Mouse (Mus musculus) neural tube, embryonic 14.5 days (tissue): ENCODE results near the gene Iqcn. TPM values are rescaled to one million over a fixed set of nuclear protein-coding genes. Genes with fewer than 3 reads are reported as not detected.

ENCODE experiments used
- ATAC-seq: fragments of 200-750 bp; cut with Nextera tagmentation; 2 replicates; pipeline ENCODE4 v1.8.0; 2017; ENCODE audit warnings: low read depth, mild to moderate bottlenecking, moderate TSS enrichment, moderate library complexity
- H3K27ac ChIP-seq: fragments of 300-500 bp; sonication (generic); 2 replicates; pipeline ENCODE4 v1.5.1; 2014; ENCODE audit warnings: low read depth, mild to moderate bottlenecking, control low read depth, low read length, moderate library complexity, mixed read lengths
- H3K27me3 ChIP-seq: fragments of 300-500 bp; sonication (generic); 2 replicates; pipeline ENCODE4 v1.6.1; 2014; ENCODE audit warnings: low read length; ENCODE audit not compliant: control insufficient read depth, insufficient read depth
- H3K36me3 ChIP-seq: fragments of 300-500 bp; sonication (generic); 2 replicates; pipeline ENCODE4 v1.6.1; 2014; ENCODE audit warnings: low read length, mixed read lengths; ENCODE audit not compliant: control insufficient read depth, insufficient read depth
- H3K4me1 ChIP-seq: fragments of 300-500 bp; sonication (generic); 2 replicates; pipeline ENCODE4 v1.6.1; 2014; ENCODE audit warnings: low read length; ENCODE audit not compliant: control insufficient read depth, insufficient read depth
- H3K4me2 ChIP-seq: fragments of 300-500 bp; sonication (generic); 2 replicates; pipeline ENCODE4 v1.6.1; 2014; ENCODE audit warnings: mild to moderate bottlenecking, low read depth, low read length, control low read depth
- H3K4me3 ChIP-seq: fragments of 300-500 bp; sonication (generic); 2 replicates; pipeline ENCODE4 v1.5.1; 2014; ENCODE audit warnings: low read depth, low read length, control low read depth, mixed read lengths
- H3K9ac ChIP-seq: fragments of 300-500 bp; sonication (generic); replicated peaks from 2 replicates; pipeline ENCODE4 v1.6.1; 2014; ENCODE audit warnings: low read depth, mild to moderate bottlenecking, control low read depth, low read length, mixed read lengths
- H3K9me3 ChIP-seq: fragments of 300-500 bp; sonication (generic); 2 replicates; pipeline ENCODE4 v1.6.1; 2016; ENCODE audit warnings: low read length; ENCODE audit not compliant: control insufficient read depth
- WGBS: fragments of 180-500 bp; shearing (Covaris S2); extraction: QIAGEN DNeasy Blood & Tissue Kit; methylation state at CpG from one replicate; pipeline ENCODE4 v1.1.7; 2014; 5-methylcytosine and 5-hydroxymethylcytosine counted together
- polyA plus RNA-seq: library from polyadenylated mRNA; unstranded; fragments of >200 nt; fragmentation: Nextera tagmentation; extraction: Ambion mirVana; gene quantifications from 2 replicates; pipeline ENCODE4 v1.2.1, GENCODE M21; 2014

Iqcn gene
- polyA plus RNA-seq, 1 experiment from 2014 or later, result not detected

- Histone ChIP-seq H3K27me3 (no peaks in the 10 kb centered on the region), H3K4me3 (peak within 1 kb of the TSS; percentile 73), H3K36me3 (no peaks in the 10 kb centered on the region), H3K9ac (peak within 1 kb of the TSS; percentile 80), H3K4me1 (peaks cover 17% of the 10 kb centered on the region; the same call in 1 of the 2 replicates), H3K9me3 (no peaks in the 10 kb centered on the region), H3K27ac (peak within 1 kb of the TSS; percentile 62), H3K4me2 (peak within 1 kb of the TSS; percentile 91)
- WGBS, result 3% methylated on average over 14 of the region's 14 CpGs
- ATAC-seq, result peak; percentile 49
Observed at GRCm38 (mm10) chr8:70660273-70660725, 43.0 kb upstream of the Iqcn start, which contains the start of gene Pgpep1. TSS of gene Pgpep1 (minus strand) at chr8:70660388.

GRCm38 (mm10) chr8:70663691-70664090 is 39.6 kb upstream of the Iqcn start:
- Histone ChIP-seq H3K27ac (peak overlapping the region; percentile 56; the same call in 1 of the 2 replicates), H3K9ac (no peak overlapping the region), H3K4me2 (no peak overlapping the region), H3K9me3 (no peaks in the 10 kb centered on the region), H3K4me1 (peaks cover 9% of the 10 kb centered on the region; the same call in 1 of the 2 replicates), H3K36me3 (no peaks in the 10 kb centered on the region), H3K27me3 (no peaks in the 10 kb centered on the region), H3K4me3 (no peak overlapping the region)
- 33% methylated on average over 4 of the region's 4 CpGs for WGBS
- ATAC-seq, result no peak

GRCm38 (mm10) chr8:70664631-70665030 is 38.6 kb upstream of the Iqcn start:
- Histone ChIP-seq H3K27me3 (no peaks in the 10 kb centered on the region), H3K4me3 (no peak overlapping the region), H3K4me1 (peaks cover 3% of the 10 kb centered on the region; the same call in 1 of the 2 replicates), H3K9ac (no peak overlapping the region), H3K9me3 (no peaks in the 10 kb centered on the region), H3K27ac (no peak overlapping the region), H3K4me2 (no peak overlapping the region), H3K36me3 (no peaks in the 10 kb centered on the region)
- ATAC-seq, result no peak
- WGBS, result 75% methylated on average over 3 of the region's 3 CpGs

GRCm38 (mm10) chr8:70665599-70665998 is 37.7 kb upstream of the Iqcn start:
- Histone ChIP-seq H3K4me1 (no peaks in the 10 kb centered on the region), H3K9me3 (no peaks in the 10 kb centered on the region), H3K4me3 (no peak overlapping the region), H3K27ac (no peak overlapping the region), H3K9ac (no peak overlapping the region), H3K4me2 (no peak overlapping the region), H3K36me3 (no peaks in the 10 kb centered on the region), H3K27me3 (no peaks in the 10 kb centered on the region)
- no peak for ATAC-seq
- WGBS, result 69% methylated on average over 2 of the region's 2 CpGs

GRCm38 (mm10) chr8:70667071-70667470 is 36.2 kb upstream of the Iqcn start:
- Histone ChIP-seq H3K27me3 (no peaks in the 10 kb centered on the region), H3K4me3 (no peak overlapping the region), H3K27ac (no peak overlapping the region), H3K4me1 (no peaks in the 10 kb centered on the region), H3K9me3 (no peaks in the 10 kb centered on the region), H3K9ac (no peak overlapping the region), H3K4me2 (no peak overlapping the region), H3K36me3 (no peaks in the 10 kb centered on the region)
- ATAC-seq, result no peak
- 65% methylated on average over 5 of the region's 5 CpGs for WGBS

- ATAC-seq, result no peak
- Histone ChIP-seq H3K36me3 (no peaks in the 10 kb centered on the region), H3K4me1 (peaks cover 15% of the 10 kb centered on the region), H3K4me2 (no peak overlapping the region), H3K27ac (peak overlapping the region; percentile 97; the same call in 1 of the 2 replicates), H3K27me3 (no peaks in the 10 kb centered on the region), H3K9ac (no peak overlapping the region), H3K9me3 (no peaks in the 10 kb centered on the region), H3K4me3 (no peak overlapping the region)
- 56% methylated on average over 10 of the region's 10 CpGs for WGBS
Observed at GRCm38 (mm10) chr8:70671615-70672324, 31.5 kb upstream of the Iqcn start.

- ATAC-seq, result no peak
- peak overlapping the region; percentile 97 for H3K27ac ChIP-seq
Observed at GRCm38 (mm10) chr8:70672325-70673078, 30.8 kb upstream of the Iqcn start.

GRCm38 (mm10) chr8:70673079-70673856 is 30.0 kb upstream of the Iqcn start, which contains the start of gene Lsm4:
TSS of gene Lsm4 (plus strand) at chr8:70673248.
- peaks cover 15% of the 10 kb centered on the region for H3K4me1 ChIP-seq
- WGBS, result under 1% methylated on average over 60 of the region's 60 CpGs

More at GRCm38 (mm10) chr8:70672325-70673078, 30.8 kb upstream of the Iqcn start:
- peak overlapping the region; percentile 39 for H3K4me2 ChIP-seq
- H3K9me3 ChIP-seq, result no peaks in the 10 kb centered on the region
- no peaks in the 10 kb centered on the region for H3K27me3 ChIP-seq
- peak overlapping the region; percentile 54 for H3K9ac ChIP-seq
- H3K4me1 ChIP-seq, result peaks cover 15% of the 10 kb centered on the region
- 39% methylated on average over 19 of the region's 19 CpGs for WGBS
- no peaks in the 10 kb centered on the region for H3K36me3 ChIP-seq
- peak overlapping the region; percentile 53 for H3K4me3 ChIP-seq

More at GRCm38 (mm10) chr8:70673079-70673856, 30.0 kb upstream of the Iqcn start, which contains the start of gene Lsm4:
- peak; percentile 97 for ATAC-seq
- Histone ChIP-seq H3K9me3 (no peaks in the 10 kb centered on the region), H3K27me3 (no peaks in the 10 kb centered on the region), H3K4me3 (peak within 1 kb of the TSS; percentile 53), H3K9ac (peak within 1 kb of the TSS; percentile 76), H3K36me3 (peaks cover 4% of the 10 kb centered on the region; the same call in 1 of the 2 replicates), H3K27ac (peak within 1 kb of the TSS; percentile 97), H3K4me2 (peak within 1 kb of the TSS; percentile 89)
